Mouse (Mus musculus) right cerebral cortex, postnatal 10 days (tissue): Measurements from ENCODE around the gene Atxn10.

Source experiments
- DNase-seq, 2 experiments: peaks; one replicate each; pipeline ENCODE4 v3.0.0; 2021; ENCODE audit warnings: low spot score in 2 of 2

Gene Atxn10

GRCm38 (mm10) chr15:85466456-85467067 is 130.5 kb downstream of the Atxn10 start:
- no peak for DNase-seq

- no peak for DNase-seq
Measured at GRCm38 (mm10) chr15:85469401-85469800, 133.4 kb downstream of the Atxn10 start.

DNA sequence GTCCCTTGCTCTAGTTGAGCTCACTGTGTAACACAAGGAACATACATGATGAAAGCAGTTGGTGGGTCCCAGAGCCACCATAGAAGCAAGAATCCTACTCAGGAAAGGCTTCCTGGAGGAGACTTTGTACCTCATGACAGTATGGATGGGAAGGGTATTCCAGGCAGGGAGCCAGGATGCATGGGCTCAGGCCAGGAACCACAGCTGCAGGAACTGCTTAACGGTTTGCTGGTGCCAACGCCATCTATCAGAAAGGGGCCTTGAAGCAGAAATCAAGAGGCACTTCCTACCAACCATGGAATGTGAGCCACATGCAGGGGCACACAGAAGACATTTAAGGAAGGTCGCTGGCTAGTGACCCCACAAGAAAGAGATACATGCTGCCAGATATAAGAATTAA is 138.7 kb downstream of the Atxn10 start:
- DNase-seq: peak; percentile 71 to 77

DNA sequence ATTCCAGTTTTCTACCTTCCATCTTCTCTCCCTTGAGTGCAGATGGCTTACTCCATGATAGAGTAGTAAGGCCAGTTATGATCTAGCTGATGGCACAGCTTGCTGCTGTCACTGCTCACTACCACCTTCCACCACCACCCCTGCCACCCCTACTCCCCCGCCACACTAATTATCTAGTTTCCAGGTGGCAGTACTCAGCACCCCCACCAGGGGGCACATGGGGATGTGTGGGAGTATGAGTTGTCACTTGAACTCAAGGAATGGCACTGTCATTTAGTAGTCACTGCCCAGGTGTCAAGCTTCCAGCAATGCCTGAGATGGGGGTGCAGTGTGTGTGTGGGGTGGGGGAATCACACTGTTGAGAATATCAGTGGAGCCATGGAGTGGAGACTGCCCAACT is 141.5 kb downstream of the Atxn10 start:
- peak in 1 of 2 experiments; percentile 67 for DNase-seq

GRCm38 (mm10) chr15:85479365-85479764 is 143.3 kb downstream of the Atxn10 start:
- DNase-seq: peak in 1 of 2 experiments; percentile 67

- no peak for DNase-seq
Measured at GRCm38 (mm10) chr15:85479919-85480318, 143.9 kb downstream of the Atxn10 start.

DNA sequence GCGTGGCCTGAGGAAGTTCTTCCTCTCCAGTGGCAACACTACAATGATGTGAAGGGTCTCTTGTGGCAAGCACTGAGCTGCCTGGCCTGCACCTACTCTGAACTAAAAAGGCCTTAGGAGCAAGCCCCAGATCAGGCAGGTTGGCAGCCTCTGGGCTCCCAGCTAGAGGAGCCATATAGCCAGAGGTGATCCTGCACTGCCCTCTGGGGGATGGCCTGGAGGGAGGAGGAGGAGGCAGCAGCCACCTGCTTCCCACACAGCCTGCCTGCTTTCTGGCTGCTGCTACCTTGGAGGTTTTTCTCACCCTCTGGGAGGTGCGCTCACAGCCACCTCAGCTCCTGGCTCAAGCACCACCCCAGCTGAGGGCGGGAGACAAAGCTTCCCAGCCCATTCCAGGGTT is 144.6 kb downstream of the Atxn10 start:
- DNase-seq: no peak

GRCm38 (mm10) chr15:85488900-85489299 is 152.9 kb downstream of the Atxn10 start:
- no peak for DNase-seq

DNA sequence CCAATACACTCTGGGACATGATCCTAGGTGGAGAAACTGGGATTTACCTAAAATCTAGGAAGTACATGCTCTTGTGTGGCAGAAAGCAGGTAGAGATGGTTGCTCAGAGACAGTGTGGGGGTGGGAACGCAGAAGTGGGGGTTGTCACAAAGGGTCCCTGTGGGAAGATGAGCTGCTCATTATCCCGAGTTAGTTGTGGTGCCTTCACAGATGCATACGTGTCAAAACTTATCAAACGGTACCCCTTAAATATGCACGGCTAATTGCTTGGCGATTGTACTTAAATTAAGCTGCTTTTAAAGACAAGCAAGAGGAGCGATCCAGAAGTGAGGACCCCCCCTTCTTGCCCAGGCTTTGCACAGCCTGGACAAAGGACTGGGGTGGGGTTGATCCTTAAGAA is 153.7 kb downstream of the Atxn10 start:
- DNase-seq: no peak

- peak; percentile 84 to 89 for DNase-seq
Measured at GRCm38 (mm10) chr15:85494163-85494621, 158.1 kb downstream of the Atxn10 start.

DNA sequence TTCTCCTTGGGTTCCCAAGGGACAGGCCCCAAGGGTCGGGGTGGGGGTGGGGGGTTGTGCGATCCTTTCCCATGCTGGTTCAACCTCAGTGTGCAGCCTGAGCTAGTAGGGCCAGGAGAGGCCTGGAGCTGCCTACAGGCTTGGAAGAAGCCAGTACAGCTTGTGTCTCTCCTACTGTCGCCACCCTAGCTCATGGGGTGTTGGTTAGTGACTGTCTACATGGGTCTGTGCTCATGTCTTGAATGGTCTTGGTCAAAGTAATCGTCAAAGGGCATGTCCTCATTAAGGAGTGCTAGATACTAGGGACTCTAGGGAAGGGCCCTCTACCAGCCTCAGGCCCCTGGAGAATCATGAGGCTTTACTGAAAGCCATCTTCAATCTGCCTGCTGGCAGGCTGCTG is 161.5 kb downstream of the Atxn10 start:
- DNase-seq: no peak

GRCm38 (mm10) chr15:85497981-85498475 is 162.0 kb downstream of the Atxn10 start:
- no peak for DNase-seq

- DNase-seq: no peak
Measured at GRCm38 (mm10) chr15:85500267-85500666, 164.2 kb downstream of the Atxn10 start.

- DNase-seq: no peak
Measured at GRCm38 (mm10) chr15:85503127-85503526, 167.1 kb downstream of the Atxn10 start, which contains the start of gene 7530416G11Rik. Gene 7530416G11Rik (minus strand): TSS chr15:85503227.

DNA sequence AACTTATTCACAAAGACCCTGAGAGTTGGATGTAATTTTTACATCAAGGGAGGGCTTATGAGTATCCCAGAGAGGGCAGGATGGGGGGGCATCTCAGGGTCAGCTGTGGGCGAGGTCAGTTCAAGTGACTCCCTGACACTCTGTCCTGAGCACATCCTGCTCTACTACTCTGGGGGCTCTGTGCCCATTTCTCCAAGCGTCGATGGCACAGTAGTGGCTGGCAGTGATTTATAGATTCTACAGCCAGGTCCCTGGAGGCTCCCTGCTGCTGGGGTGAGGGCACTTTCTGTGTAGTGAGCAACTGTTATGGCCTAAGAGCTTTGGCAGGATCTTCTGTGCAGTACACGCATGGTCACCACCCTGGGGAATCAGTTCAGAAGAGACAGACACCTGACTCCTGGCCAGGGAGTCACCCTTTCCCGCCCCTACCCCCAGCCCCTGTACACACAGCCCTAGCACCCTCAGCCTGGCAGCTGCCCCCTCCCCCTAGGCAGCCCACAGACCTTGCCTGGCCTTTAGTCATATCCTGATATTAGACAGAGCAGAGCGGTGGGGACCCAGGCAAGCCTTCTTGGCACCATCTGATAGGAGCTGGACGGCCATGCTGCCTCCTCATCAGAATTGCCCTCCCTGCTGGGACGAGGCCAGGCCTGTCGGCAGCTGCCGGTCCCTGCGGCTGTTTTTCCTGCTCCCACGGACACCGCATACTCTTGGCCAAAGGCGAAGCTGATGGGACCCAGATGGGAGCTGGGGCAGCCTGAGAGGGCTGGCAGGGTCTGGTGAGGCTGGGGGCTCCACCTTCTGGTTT is 169.3 kb downstream of the Atxn10 start:
- peak; percentile 66 to 71 for DNase-seq

- no peak for DNase-seq
Measured at GRCm38 (mm10) chr15:85506680-85507079, 170.6 kb downstream of the Atxn10 start.

- DNase-seq: no peak
Measured at GRCm38 (mm10) chr15:85507370-85508014, 171.4 kb downstream of the Atxn10 start.
